Mouse (Mus musculus) heart, embryonic 11.5 days (tissue): ENCODE measurements at regions not wholly inside any gene's neighbourhood (a gene's known extent, or its start where the extent isn't known, plus 50 kb on each side); places are given as distances from the start of the nearest gene placed in this dataset.
A peak's percentile ranks its signal among the peaks of the same experiment; 100 is the strongest.

ENCODE experiments used
- ATAC-seq: fragments of 200-750 bp; cut with Nextera tagmentation; replicated peaks from 2 replicates; pipeline ENCODE4 v1.8.0; 2017; ENCODE audit warnings: moderate library complexity; ENCODE audit not compliant: insufficient number of reproducible peaks, low FRiP score, low TSS enrichment
- H3K27ac ChIP-seq: fragments of 300-500 bp; sonication (generic); 2 replicates; pipeline ENCODE4 v1.5.1; 2014; ENCODE audit warnings: mild to moderate bottlenecking, low read depth, low read length
- H3K27me3 ChIP-seq: fragments of 300-500 bp; sonication (generic); 2 replicates; pipeline ENCODE4 v1.6.1; 2014; ENCODE audit warnings: mild to moderate bottlenecking, low read length, mixed read lengths; ENCODE audit not compliant: control insufficient read depth, insufficient read depth
- H3K36me3 ChIP-seq: fragments of 300-500 bp; sonication (generic); 2 replicates; pipeline ENCODE4 v1.6.1; 2014; ENCODE audit warnings: mild to moderate bottlenecking, low read length, moderate library complexity, mixed read lengths; ENCODE audit not compliant: control insufficient read depth, insufficient read depth
- H3K4me1 ChIP-seq: fragments of 300-500 bp; sonication (generic); 2 replicates; pipeline ENCODE4 v1.6.1; 2014; ENCODE audit warnings: low read length; ENCODE audit not compliant: control insufficient read depth, insufficient read depth
- H3K4me2 ChIP-seq: fragments of 300-500 bp; sonication (generic); 2 replicates; pipeline ENCODE4 v1.6.1; 2014; ENCODE audit warnings: mild to moderate bottlenecking, moderate library complexity
- H3K4me3 ChIP-seq: fragments of 300-500 bp; sonication (generic); 2 replicates; pipeline ENCODE4 v1.5.1; 2014; ENCODE audit warnings: low read depth, low read length
- H3K9ac ChIP-seq: fragments of 300-500 bp; sonication (generic); 2 replicates; pipeline ENCODE4 v1.6.1; 2014; ENCODE audit warnings: mild to moderate bottlenecking, low read depth, low read length, moderate library complexity
- H3K9me3 ChIP-seq: fragments of 300-500 bp; sonication (generic); replicated peaks from 2 replicates; pipeline ENCODE4 v1.6.1; 2016; ENCODE audit warnings: low read length; ENCODE audit not compliant: control insufficient read depth
- WGBS: fragments of 180-500 bp; shearing (Covaris S2); extraction: QIAGEN DNeasy Blood & Tissue Kit; methylation state at CpG from one replicate; pipeline ENCODE4 v1.1.7; 2014; ENCODE audit not compliant: insufficient replicate concordance; 5-methylcytosine and 5-hydroxymethylcytosine counted together

- WGBS: 76% methylated on average over 5 of the region's 5 CpGs
- ATAC-seq: no peak
- no peaks in the 10 kb centered on the region for H3K9me3 ChIP-seq
- no peaks in the 10 kb centered on the region for H3K36me3 ChIP-seq
- no peak overlapping the region for H3K27ac ChIP-seq
- no peak overlapping the region for H3K4me3 ChIP-seq
- H3K9ac ChIP-seq: no peak overlapping the region
- no peaks in the 10 kb centered on the region for H3K4me1 ChIP-seq
- H3K27me3 ChIP-seq: peaks cover 13% of the 10 kb centered on the region
- H3K4me2 ChIP-seq: no peak overlapping the region
Observed at GRCm38 (mm10) chrX:103904038-103904696, 76.9 kb downstream of the Rlim start.

GRCm38 (mm10) chrX:103879329-103879935 lies 57.6 kb upstream of the Slc16a2 start:
- no peak overlapping the region for H3K27ac ChIP-seq
- peaks cover 21% of the 10 kb centered on the region for H3K27me3 ChIP-seq
- H3K4me1 ChIP-seq: no peaks in the 10 kb centered on the region
- H3K9ac ChIP-seq: no peak overlapping the region
- ATAC-seq: no peak
- no peaks in the 10 kb centered on the region for H3K36me3 ChIP-seq
- H3K4me3 ChIP-seq: 0 out of 2 replicates have a peak overlapping the region, but pooled peaks have one; percentile 8
- 29% methylated on average over 24 of the region's 24 CpGs for WGBS
- no peaks in the 10 kb centered on the region for H3K9me3 ChIP-seq
- peak overlapping the region; percentile 51 for H3K4me2 ChIP-seq
